Mouse (Mus musculus) gastrocnemius, postnatal 14 days (tissue): Measurements from ENCODE around the gene Atxn7l2. TPM values are rescaled to one million over a fixed set of nuclear protein-coding genes. Genes with fewer than 3 reads are reported as not detected.

ENCODE experiments used
- total RNA-seq, 2 experiments: library from RNA; stranded (reverse); gene quantifications; 2 replicates each; pipeline ENCODE4 v1.2.3; 2021

Gene Atxn7l2
- total RNA-seq, 2 experiments from 2014 or later = 7.3 to 7.6 TPM

Other genes with a start within 250 kb of the Atxn7l2 start
- gene Gstm3, start 241.7 kb downstream of the Atxn7l2 start, total RNA-seq = not detected
- 10 to 100 TPM; 43.8 to 50.8 TPM for gene Gstm2, start 224.5 kb downstream of the Atxn7l2 start, total RNA-seq
- gene Gstm1, start 193.0 kb downstream of the Atxn7l2 start, total RNA-seq = 10 to 100 TPM; 84.0 to 90.4 TPM
- 10 to 100 TPM; 11.4 to 12.0 TPM for gene Gstm4, start 166.0 kb downstream of the Atxn7l2 start, total RNA-seq
- gene Ampd2, start 124.3 kb downstream of the Atxn7l2 start, total RNA-seq = 1 to 10 TPM; 4.8 to 7.2 TPM
- gene Gnat2, start 118.1 kb downstream of the Atxn7l2 start, total RNA-seq = under 1 TPM in 1 of 2 experiments, not detected in 1; 0.23 TPM
- 10 to 100 TPM; 17.7 to 22.6 TPM for gene Gnai3, start 64.8 kb downstream of the Atxn7l2 start, total RNA-seq
- under 1 TPM in 1 of 2 experiments, not detected in 1; 0.18 TPM for gene Gpr61, start 56.1 kb downstream of the Atxn7l2 start, total RNA-seq
- 10 to 100 TPM; 23.9 to 31.1 TPM for gene Amigo1, start 24.6 kb downstream of the Atxn7l2 start, total RNA-seq
- gene Cyb561d1, start 9.7 kb downstream of the Atxn7l2 start, total RNA-seq = 1 to 10 TPM; 2.3 to 2.9 TPM
- gene Sypl2, start 15.7 kb upstream of the Atxn7l2 start, total RNA-seq = 1,000 to 10,000 TPM in 1 of 2 experiments, 100 to 1,000 TPM in 1; 987 to 1,055 TPM
- gene Psma5, start 46.0 kb upstream of the Atxn7l2 start, total RNA-seq = 10 to 100 TPM; 64.2 to 66.3 TPM
- gene Sort1, start 73.1 kb upstream of the Atxn7l2 start, total RNA-seq = 10 to 100 TPM; 44.5 to 44.6 TPM
- under 1 TPM; 0.27 to 0.35 TPM for gene Mybphl, start 154.0 kb upstream of the Atxn7l2 start, total RNA-seq
- gene Psrc1, start 172.9 kb upstream of the Atxn7l2 start, total RNA-seq = 1 to 10 TPM in 1 of 2 experiments, under 1 TPM in 1; 0.53 to 1.1 TPM
- gene Celsr2, start 204.6 kb upstream of the Atxn7l2 start, total RNA-seq = 1 to 10 TPM; 3.1 TPM
- 100 to 1,000 TPM; 115 to 120 TPM for gene Sars, start 234.3 kb upstream of the Atxn7l2 start, total RNA-seq